Mouse (Mus musculus): Measurements from ENCODE around the gene Cdyl2.

The Cdyl2 gene

DNA sequence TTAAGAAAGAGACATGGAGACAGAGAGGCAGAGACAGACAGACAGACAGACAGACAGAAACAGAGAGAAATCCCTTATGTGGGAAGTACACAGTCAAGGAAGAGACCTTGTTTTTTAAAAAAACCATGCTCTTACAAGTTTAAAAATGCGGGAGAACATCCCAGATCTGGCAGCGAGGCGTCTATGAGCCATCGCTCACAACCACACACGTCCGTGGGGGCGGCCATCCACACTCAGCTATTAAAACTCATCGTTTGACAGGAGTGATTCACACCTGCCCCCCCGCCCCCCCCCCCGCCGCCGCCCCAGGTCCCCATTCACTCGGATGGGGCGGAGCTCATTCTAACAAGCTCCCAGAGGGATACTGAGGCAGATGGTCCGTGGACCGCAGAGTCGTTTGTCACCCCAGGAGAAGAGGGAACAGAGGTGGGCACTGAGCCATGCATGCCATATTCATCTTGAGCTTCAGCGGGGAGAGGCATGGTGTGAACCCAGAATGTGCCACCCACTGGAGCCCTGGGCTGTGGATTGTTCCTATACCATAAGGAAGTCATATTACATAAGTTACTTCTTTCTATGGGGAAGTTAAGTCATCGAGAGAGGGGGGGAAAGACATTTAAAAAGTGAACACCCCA lies 113.0 kb downstream of the Cdyl2 start:
- DNase-seq = no peak

DNA sequence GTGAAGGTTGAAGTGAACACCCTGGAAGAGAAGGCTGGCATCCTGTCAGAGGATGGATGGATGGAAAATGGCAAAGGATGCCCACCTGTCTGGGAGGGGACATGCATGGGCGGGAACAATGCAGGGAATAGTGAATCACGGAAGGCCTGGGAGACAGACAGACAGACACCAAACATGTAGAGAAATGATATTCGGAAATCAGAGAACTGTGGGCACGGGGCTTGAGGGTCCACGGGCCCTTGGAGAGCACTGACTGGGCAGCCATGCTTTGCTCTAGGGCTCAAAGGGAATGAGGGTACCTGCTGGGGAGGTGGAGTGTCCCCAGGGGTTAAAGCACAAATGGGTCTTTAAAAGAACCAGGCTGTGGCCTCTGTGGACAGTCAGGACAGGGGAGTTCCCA lies 113.6 kb downstream of the Cdyl2 start:
- DNase-seq = no peak

DNA sequence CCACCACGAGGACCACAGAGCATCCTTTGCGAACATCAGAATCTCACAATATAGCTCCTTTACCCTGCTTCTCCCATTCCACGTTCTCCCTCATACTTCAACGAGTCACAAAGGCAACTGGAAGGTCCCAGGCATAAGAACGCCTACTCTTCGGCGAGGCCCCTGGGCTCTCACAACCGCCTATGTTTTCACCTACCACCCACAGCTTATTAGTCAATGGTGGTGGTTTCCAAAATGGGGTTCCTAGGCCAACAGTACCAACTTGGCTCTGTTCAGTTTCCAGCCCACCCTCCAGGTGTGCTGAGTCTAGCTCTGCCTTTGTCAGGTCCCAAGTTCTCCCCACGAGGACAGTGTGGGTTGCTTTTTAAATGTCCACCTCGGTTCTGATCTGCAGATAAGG lies 114.0 kb downstream of the Cdyl2 start:
- no peak for DNase-seq

DNA sequence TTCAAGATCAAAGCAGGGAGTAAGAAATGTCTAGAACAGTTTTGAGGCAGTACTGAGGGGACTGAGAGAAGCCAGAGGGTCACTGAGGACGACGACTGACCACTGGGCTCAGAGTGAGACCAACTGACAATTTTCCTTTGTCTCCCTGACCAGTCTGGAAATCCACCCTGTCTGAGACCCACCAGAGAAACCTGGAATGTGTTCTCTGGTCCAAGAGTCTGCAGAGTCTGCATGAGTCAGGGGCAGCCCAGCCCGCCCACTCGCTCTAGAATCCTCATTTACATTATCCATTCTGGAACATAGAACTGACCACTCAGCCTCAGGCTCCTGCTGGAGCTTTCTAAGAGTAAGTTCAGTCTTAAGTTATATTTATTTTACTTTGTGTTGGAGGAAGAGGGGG lies 114.9 kb downstream of the Cdyl2 start:
- DNase-seq = no peak

DNA sequence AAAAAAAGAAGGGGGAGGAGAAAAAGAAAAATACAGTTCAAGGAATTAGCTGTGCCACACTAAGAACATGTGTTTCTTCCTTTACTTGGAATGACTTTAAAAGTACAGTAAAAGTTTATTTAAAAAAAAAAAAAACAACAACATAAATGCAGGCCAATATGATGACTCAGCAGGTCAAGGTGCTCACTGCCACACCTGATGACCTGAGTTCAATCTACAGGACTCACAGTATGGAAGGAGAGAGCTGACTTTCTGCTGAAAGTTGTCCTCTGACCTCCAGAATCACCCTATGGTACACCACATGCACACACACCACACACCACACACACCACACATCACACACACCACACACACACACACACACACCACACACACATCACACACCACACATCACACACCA lies 116.4 kb downstream of the Cdyl2 start:
- DNase-seq = no peak

DNA sequence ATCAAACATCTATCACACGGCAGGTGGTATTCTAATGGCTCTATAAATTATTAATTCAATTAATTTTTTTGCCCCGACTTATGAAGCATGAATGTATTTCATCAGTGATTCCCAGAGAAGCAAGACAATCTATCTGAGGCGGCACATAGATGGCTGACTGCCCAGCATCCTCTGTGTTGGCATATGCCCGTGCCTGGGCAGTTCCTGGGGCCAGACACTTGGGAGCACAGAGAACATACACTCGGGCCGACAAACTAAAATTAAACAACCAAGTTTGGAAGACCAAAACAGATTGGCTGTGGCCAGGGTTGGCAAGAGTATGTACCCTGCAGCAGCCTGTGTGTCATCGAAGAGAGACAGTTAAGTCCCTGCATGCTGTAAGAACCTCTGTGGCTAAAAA lies 117.9 kb downstream of the Cdyl2 start:
- DNase-seq = no peak

DNA sequence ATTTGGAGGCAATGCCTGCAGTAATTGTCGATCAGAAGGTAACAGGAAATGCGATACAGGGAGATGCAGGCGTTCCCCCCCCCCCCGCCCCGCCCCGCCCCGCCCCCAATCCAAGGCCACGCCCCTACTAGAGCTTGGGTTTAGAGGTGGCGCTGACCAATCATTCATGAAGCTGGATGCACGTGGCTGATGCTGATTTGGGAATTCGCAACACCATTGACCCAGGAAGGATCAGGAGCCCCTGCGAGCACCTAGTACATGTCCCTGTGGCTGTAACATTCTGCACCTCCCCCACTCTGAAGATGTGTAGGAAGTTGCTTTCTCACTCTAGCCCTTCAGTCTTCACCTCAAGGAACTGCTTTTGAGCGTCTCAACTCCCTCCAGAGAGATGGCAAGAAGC lies 126.6 kb downstream of the Cdyl2 start:
- DNase-seq = no peak

DNA sequence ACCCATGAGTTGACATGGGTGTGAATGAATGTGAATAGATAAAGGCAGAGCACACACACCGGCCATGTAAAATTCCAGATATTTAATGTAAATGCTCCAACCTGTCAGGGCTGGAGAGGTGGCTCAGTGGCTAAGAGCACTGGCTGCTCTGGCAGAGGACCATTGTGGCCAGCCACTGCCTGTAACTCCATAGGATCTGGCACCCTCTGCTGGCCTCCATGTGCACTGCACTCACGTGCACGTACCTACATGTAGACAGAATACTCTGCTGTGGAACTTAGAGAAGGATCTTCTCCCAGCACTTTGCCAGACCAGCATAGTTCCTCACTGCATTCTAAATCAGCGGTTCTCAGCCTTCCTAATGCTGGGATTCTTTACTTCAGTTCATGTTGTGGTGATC lies 130.0 kb downstream of the Cdyl2 start:
- DNase-seq = peak; percentile 26

DNA sequence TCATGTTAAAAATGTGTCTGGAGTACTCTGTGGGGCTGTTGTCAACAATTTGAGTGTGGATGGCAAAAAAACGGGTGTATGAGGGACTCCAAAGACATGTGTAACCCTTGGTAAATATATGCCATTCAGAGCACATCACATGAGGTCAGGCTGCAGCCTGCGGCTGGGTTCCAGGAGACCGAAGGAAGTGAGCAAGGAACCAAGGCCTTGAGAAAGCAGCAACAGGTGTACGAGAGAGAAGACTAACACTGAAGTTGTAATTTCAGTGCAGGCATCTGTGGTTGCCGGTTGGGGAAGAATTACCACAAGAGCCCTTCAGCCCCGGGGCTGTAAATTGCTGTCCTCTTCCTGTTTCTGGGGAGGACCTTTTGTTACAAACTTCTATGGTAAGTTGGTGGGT lies 133.1 kb downstream of the Cdyl2 start:
- no peak for DNase-seq

DNA sequence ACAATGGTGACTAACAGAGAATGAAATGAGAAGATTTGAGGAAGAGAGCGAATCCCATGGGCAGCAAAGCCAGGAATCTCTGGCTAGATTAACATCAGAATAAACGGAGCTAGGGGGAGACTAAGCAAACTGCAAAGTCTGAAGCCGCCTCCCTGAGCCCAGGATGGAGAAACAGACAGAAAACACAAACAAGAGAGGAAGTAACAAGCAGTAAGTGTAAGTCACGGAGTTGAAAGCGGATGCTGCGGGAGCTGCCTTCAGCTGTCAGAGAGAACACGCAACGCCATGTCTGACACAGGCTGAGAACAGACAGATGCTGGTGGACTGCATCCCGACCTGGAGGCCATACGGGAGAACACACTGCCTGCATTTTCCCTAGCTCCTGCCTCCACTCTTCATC lies 141.6 kb downstream of the Cdyl2 start:
- DNase-seq = no peak

DNA sequence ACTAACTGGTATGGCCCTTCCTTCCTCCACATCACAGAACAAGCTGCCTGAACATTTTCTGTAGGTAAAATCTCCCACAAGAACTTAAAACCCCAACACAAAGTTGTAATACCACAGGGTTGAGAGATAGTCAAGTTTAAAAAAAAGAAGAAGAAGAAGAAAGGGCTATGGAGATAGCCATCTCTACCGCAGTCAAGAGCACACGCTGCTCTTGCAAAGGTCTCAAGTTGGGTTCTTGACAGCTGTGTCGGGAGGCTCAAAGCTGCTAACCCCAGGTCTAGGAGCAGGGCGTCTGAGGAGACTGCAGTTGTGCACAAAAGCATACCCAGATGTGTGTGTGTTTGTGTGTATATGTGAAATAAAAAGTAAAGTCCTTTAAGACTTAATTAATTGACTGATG lies 142.2 kb downstream of the Cdyl2 start:
- DNase-seq = no peak

DNA sequence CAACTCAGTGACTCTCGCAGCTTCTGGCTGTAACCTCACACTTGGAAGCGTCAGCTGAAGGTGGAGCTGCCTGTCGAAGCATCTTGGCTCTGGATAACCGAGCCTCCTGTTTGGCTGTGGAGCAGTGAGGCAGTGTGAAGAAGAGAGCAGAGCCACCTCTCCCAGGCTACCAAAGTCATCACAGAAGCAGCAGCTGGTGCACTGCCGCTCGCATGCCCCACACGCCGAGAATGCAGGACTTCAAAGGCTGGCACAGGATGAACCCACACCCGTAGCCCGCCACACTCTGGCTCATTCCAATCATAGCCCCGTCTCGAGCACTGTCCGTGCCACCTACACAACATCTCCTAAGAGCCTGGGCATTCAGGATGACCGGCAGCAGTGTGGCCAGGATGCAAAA lies 142.7 kb downstream of the Cdyl2 start:
- DNase-seq = no peak

DNA sequence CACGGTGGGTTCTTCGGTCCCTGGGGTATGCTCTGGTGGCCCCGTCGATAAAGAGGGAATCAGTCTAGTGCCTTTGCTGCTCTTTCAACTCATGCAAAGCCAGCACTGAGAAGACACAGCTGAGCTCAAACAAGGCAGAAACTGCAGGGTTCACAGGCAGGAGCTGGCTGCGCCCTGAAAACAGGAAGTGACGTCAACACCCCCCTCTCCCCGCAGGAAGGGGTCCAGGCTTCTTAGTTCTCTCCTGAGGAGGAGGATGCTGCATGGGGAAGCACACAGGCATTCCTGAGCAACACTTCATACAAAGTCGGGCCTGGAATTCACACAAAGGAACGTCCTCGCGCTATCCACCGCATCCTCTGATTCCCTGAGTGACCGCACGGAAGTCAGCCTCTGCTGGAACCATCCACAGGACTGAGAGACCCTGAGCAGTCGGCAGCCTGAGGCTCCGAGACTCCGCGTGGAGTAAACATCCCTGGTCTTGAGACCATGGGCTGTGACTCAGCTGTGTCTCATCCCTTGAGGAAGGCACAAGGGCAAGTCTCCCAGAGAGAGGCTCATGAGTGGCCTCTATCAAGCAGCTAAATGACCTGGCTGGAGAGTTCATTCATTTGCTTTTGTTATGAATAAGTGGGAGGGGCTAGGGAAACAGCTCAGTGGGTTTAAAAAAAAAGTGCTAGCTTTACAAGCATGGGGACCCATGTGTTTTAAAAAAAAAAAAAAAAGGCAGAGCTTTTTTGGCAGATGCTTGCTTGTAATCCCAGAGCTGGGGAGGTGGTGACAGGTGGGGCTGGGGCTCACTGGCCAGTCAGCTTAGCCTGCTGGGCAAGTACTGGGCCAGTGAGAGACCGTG lies 144.9 kb downstream of the Cdyl2 start:
- DNase-seq = peak; percentile 23

DNA sequence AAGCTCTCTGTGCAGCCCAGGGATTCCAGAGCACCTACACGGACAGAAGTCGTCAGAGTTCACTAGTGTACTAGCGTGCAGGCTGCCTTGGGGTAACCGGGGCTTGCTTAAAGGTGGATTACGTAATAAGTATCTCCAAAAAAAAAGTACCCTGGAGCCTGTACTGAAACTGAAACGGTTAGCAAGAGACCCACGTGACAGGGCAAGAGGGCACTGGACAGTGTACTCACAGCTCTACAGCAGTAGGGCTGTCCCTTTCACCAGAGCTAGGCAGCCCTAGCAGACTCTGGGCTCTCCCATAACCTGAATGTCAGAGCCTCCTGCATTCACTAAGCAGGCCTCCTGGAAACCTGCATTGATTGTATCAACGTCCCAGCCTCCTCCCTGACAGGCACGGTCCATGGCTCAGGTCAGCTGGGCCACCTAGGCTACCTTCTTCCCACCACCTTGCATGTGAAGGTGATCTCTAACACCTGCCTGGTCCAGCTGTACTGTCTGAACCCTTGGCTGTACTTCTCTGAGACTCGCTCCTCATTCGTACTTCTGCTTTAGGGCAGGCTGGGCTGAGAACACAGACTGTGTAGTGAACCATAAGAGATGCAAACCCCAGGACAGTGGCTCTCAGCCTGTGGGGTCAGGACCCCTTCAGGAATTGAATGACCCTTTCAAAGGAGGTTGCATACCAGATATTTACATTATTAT lies 151.3 kb downstream of the Cdyl2 start:
- no peak for DNase-seq

DNA sequence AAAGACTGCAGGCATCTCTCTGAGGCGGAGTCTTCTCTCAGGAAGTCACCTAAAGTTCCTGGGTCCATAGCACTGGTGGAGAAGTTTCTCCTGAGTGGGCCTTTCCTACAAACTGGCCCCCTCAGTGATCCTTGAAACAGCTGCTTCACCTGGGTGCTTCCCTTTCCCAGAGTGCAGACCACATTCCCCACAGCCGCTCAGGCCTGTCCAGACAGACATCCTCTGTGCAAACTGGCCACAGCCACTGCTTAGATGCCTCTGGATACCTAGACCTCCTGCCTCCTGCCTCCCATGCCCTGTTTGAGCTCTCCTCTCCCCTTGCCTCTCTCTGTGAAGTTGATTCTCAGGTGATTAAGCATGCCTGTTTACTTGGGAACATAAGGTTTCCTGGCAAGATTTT lies 156.1 kb downstream of the Cdyl2 start:
- DNase-seq = no peak

DNA sequence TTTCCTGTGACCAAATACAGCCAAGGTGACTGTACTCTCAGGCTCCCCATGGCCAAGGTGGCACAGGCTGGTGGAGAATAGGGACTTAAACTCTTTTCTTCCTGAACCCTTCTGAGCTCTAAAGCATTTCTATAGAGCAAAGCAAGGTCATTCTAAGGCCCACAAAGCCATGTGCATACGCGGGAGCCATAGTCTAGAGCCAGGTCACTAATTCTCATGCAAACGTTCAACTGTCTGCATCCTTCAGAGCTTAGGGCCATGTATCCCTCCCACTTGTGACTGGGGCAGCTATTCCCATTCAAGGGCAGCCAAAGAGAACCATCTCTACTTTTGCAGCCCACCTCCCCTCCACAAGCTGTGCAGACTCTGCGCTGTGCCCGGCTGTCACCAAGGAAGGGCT lies 159.7 kb downstream of the Cdyl2 start:
- no peak for DNase-seq

DNA sequence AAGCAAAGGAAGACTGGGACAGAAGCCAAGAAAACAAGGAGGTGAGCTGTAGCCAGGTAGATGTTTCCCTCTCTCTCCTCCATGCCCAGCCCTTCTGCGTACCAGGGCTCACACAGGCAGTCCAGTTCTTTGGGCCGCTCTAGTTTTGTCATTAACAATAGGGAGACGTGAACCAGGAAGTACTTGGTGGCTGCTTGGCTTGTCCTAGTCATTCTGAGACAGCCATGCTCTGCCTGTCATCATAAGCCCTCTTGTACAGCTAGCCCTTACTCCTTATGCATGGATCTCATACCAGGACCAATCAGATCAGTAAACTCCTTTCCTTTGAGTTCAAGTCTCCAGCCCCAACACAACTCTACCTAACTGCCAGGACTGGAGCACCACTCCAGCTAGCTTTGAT lies 180.0 kb downstream of the Cdyl2 start:
- DNase-seq = no peak

DNA sequence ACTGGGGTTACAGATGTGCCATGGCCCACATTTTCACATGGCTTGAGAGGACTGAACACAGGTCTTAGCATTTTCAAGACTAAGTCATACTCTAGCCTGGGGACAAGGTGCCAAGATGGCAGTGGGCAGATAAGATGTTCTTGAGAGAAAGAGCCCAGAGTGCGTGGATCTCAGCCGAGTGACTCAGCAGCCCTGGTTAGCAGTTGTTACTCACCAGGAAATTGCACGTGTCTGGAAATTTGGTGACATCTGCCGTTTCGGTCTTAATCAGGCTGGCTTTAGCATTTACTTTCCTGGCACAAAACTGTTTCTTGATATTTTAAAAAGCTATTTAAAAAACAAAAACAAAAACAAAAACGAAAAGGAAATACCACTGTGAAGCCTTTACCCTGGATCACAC lies 180.5 kb downstream of the Cdyl2 start:
- DNase-seq = no peak

DNA sequence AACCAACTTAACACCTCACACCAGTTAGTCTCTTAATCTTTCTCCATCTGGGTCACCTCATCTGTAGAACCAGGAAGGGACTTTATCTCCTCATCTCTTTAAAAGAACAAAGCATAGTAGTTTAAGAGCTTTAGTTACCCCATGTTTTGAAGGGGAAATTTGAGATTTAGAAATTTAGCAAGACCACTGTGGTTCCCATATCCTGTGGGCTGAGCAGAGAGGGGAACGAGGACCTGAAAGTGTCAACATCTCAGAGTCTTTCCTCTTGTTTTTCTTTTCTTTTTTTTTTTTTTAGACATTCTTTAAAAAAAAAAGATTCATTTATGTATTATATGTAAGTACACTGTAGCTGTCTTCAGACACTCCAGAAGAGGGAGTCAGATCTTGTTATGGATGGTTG lies 189.4 kb downstream of the Cdyl2 start:
- DNase-seq = no peak

DNA sequence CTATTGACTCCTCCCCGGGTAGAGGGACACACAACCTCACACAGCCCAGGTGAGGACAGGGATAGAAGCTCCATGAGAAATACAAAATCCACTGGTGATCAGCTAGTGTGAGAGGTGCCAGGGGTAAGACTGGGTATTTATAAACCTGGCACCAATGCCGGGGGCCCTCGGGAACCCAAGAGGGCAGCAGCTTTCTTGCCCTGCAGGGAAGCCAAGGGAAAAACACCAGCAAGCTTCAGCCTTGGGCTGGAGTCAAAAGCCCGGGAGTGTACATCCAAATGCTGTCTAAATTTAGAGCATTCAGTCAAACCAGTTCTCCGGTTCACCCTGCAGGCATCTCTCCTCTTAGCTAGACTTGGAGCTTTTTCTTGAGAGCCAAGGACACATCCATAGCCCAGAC lies 189.9 kb downstream of the Cdyl2 start:
- DNase-seq = no peak

DNA sequence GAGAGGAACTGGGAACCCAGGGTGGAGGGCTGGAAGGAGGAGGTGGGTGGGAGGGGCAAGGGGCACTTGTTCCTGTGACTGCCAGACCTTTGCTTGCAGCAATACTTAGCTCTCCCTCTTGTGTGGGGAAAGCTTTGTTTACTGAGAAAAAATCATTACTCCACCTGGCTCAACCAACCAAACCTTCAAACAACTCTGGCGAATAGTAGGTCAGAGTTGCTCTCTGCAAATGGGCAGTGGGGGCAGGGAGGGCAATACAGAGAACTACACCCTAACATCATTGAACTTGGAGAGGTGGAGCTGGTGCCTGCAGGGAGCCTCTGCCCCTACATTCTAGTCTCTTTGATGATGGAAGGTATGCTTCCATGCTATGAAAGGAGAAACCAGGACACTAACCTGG lies 192.7 kb downstream of the Cdyl2 start:
- DNase-seq = no peak

DNA sequence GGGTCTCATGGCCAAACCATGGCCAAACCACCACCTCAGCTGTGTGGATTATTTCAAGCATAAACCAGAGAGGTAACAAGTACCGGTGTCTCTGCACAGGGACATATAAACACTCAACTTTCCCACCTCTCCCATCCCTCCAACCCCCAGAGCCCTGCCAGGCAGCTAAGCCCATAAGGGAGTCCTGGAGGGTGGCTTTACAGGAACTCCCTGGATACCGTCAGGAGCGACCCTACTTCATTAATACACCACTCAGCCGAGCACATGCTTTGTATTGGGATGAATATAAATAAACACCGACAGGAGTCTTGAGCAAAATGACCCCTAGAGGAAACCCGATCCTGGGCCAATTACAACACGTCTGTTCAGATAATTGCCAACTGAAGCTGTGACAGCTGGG lies 194.0 kb downstream of the Cdyl2 start:
- DNase-seq = no peak

DNA sequence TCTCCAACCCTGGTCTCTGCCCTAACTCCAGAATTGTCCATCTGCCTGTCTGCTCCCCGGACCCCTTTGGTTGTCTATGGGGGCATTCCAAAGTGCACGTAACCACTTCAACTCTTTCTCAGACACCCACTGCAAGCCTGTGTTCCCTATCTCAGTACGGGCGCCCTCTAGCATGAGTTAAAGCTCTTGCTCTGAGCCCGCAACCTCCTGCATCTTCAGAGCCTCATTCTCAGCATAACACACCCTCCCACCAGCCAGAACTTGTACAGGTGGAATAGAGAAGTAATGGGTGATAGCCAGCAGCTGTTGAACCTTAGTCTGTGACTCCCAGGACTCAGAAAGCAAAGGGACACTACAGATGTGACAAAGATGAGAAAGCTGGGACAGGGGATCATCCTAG lies 196.0 kb downstream of the Cdyl2 start:
- DNase-seq = no peak

DNA sequence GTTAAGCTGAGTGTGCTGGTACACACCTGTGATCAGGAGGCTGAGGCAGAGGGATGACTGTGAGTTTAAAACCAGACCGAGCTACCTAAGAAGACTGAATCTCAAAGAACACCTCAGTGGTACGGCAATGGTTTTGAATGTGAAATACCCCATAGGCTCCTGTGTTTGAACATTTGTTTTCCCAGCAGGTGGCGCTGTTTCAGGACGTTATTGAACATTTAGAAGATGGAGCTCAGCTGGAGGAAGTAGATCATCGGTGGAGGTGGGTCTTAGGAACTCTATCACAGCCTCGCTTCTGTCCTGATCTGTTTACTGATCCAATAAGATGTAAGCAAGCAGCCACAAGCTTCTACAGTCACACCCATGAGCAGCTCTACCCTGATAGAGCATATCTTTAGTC lies 199.7 kb downstream of the Cdyl2 start:
- no peak for DNase-seq

Data from kidney, postnatal 10 days (tissue).